Mouse (Mus musculus) hindbrain, embryonic 12.5 days (tissue): Measurements from ENCODE around the gene Haus3. TPM values are rescaled to one million over a fixed set of nuclear protein-coding genes. Genes with fewer than 3 reads are reported as not detected.

Source experiments
- ATAC-seq: fragments of 200-750 bp; cut with Nextera tagmentation; 2 replicates; pipeline ENCODE4 v1.8.0; 2017; ENCODE audit warnings: moderate TSS enrichment; ENCODE audit not compliant: low FRiP score
- H3K27ac ChIP-seq: fragments of 300-500 bp; sonication (generic); 2 replicates; pipeline ENCODE4 v1.5.1; 2016; ENCODE audit warnings: mild to moderate bottlenecking
- H3K27me3 ChIP-seq: fragments of 300-500 bp; sonication (generic); 2 replicates; pipeline ENCODE4 v1.6.1; 2016; ENCODE audit warnings: mild to moderate bottlenecking
- H3K36me3 ChIP-seq: fragments of 300-500 bp; sonication (generic); 2 replicates; pipeline ENCODE4 v1.6.1; 2016; ENCODE audit warnings: mild to moderate bottlenecking
- H3K4me1 ChIP-seq: fragments of 300-500 bp; sonication (generic); 2 replicates; pipeline ENCODE4 v1.6.1; 2016
- H3K4me2 ChIP-seq: fragments of 300-500 bp; sonication (generic); replicated peaks from 2 replicates; pipeline ENCODE4 v1.6.1; 2016; ENCODE audit warnings: mild to moderate bottlenecking
- H3K4me3 ChIP-seq: fragments of 300-500 bp; sonication (generic); 2 replicates; pipeline ENCODE4 v1.5.1; 2016; ENCODE audit warnings: mild to moderate bottlenecking
- H3K9ac ChIP-seq: fragments of 300-500 bp; sonication (generic); 2 replicates; pipeline ENCODE4 v1.6.1; 2016; ENCODE audit warnings: mild to moderate bottlenecking, moderate library complexity
- H3K9me3 ChIP-seq: fragments of 300-500 bp; sonication (generic); replicated peaks from 2 replicates; pipeline ENCODE4 v1.6.1; 2016; ENCODE audit warnings: mild to moderate bottlenecking
- WGBS: fragments of 180-500 bp; shearing (Covaris S2); methylation state at CpG from one replicate; pipeline ENCODE4 v1.1.7; 2016; 5-methylcytosine and 5-hydroxymethylcytosine counted together
- polyA plus RNA-seq: library from polyadenylated mRNA; unstranded; fragments of >200 nt; fragmentation: Nextera tagmentation; extraction: Ambion mirVana; gene quantifications from 2 replicates; pipeline ENCODE4 v1.2.1, GENCODE M21; 2016

The Haus3 gene
- polyA plus RNA-seq, 1 experiment from 2014 or later, result 33.8 TPM

DNA sequence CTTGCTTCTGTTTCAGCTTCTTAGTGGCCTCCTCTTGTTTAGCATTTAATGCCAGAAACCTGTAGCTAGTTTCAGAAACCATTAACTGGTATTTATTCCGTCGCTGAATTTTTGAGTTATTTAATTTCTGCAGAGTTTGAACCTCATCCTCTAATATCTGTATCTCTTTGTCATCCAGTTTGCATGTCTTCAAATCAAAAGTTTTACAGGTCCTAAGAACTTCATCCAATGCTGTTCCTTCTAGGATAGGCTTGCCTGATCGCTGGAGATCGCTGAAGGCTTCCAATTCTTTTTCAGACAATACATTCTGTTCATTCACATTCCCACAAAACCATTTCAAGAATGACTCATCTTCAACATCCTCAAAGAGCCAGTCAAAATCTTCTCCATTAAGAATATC, 1.5 kb downstream of the Haus3 start:
- no peak for ATAC-seq
- Histone ChIP-seq H3K4me3 (no peak overlapping the region), H3K9me3 (no peaks in the 10 kb centered on the region), H3K27me3 (no peaks in the 10 kb centered on the region), H3K27ac (no peak overlapping the region), H3K9ac (no peak overlapping the region), H3K4me1 (peaks cover 13% of the 10 kb centered on the region), H3K4me2 (0 out of 2 replicates have a peak overlapping the region, but pooled peaks have one; percentile 60), H3K36me3 (0 out of 2 replicates have a peak, but pooled peaks cover 1% of the 10 kb centered on the region)
- 81% methylated on average over 4 of the region's 4 CpGs for WGBS

DNA sequence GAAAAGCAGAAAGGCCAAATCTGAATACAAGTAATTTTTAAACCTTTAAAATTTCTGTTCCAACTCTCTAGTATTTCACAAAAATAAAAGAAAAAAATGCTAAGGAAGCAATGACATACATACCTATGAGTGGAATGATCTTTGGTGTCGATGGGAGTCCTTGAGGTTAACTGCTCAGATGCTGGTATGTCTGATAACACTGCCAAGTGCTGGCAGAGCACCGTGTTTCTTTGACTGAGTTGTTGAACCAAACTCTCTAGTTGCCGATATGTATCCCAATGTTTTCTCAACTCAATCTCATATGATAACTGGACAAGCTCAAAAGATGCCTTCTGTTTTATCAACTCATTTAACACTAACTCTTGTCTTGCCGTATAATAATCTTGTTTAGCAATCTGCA, 3.5 kb downstream of the Haus3 start:
- no peak for ATAC-seq
- no peak overlapping the region for H3K4me3 ChIP-seq
- WGBS, result 90% methylated on average over 4 of the region's 4 CpGs
- no peak overlapping the region for H3K9ac ChIP-seq
- H3K4me2 ChIP-seq, result no peak overlapping the region
- H3K36me3 ChIP-seq, result no peaks in the 10 kb centered on the region
- no peaks in the 10 kb centered on the region for H3K27me3 ChIP-seq
- no peak overlapping the region for H3K27ac ChIP-seq
- peaks cover 13% of the 10 kb centered on the region for H3K4me1 ChIP-seq
- H3K9me3 ChIP-seq, result no peaks in the 10 kb centered on the region

DNA sequence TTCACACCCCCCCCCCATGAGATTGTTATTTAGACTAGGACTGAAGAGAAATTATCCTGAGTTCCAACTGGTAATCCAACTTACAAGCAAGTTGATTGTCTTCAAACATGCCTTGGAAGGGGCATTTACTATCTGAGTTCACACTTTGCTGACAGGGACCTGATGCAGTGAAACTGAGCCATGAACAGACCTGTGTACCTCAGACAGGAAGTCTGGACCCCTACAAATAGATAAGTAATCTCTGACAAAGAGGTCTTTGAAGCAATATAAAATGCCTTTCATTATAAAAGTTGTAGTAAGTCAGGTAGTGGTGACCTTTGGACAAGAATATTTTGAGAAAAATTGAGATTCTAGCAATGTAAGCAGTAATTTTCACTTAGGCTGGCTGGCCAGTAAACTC, 20.9 kb downstream of the Haus3 start:
- Histone ChIP-seq H3K4me1 (no peaks in the 10 kb centered on the region), H3K27me3 (no peaks in the 10 kb centered on the region), H3K9ac (no peak overlapping the region), H3K9me3 (no peaks in the 10 kb centered on the region), H3K4me2 (no peak overlapping the region), H3K36me3 (peaks cover 2% of the 10 kb centered on the region; the same call in 1 of the 2 replicates), H3K4me3 (no peak overlapping the region), H3K27ac (no peak overlapping the region)
- ATAC-seq, result no peak

DNA sequence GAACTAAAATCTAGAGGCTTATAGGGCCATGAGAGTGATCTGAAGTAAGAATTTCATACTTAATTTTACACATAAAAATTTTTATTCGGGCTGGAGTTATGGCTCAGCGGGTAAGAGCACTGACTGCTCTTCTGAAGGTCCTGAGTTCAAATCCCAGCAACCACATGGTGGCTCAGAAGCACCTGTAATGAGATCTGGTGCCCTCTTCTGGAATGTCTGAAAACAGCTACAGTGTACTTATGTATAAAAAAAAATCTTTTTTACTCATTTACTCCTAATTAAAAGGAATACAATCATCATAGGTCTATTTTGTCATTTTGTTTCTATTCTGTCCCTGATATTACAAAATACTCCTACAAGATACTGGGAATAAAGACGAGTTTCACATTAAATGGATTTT, 21.8 kb downstream of the Haus3 start:
- Histone ChIP-seq H3K4me3 (no peak overlapping the region), H3K9ac (no peak overlapping the region), H3K27me3 (no peaks in the 10 kb centered on the region), H3K9me3 (no peaks in the 10 kb centered on the region), H3K4me1 (no peaks in the 10 kb centered on the region), H3K4me2 (no peak overlapping the region), H3K36me3 (no peaks in the 10 kb centered on the region), H3K27ac (no peak overlapping the region)
- 91% methylated on average over 3 of the region's 3 CpGs for WGBS
- no peak for ATAC-seq

GRCm38 (mm10) chr5:34139751-34140150, 29.6 kb downstream of the Haus3 start:
- Histone ChIP-seq H3K9me3 (no peaks in the 10 kb centered on the region), H3K4me2 (no peak overlapping the region), H3K4me1 (no peaks in the 10 kb centered on the region), H3K36me3 (no peaks in the 10 kb centered on the region), H3K27me3 (no peaks in the 10 kb centered on the region), H3K27ac (no peak overlapping the region), H3K4me3 (no peak overlapping the region), H3K9ac (no peak overlapping the region)
- WGBS, result 3% methylated on average over 1 of the region's 1 CpGs
- ATAC-seq, result no peak

DNA sequence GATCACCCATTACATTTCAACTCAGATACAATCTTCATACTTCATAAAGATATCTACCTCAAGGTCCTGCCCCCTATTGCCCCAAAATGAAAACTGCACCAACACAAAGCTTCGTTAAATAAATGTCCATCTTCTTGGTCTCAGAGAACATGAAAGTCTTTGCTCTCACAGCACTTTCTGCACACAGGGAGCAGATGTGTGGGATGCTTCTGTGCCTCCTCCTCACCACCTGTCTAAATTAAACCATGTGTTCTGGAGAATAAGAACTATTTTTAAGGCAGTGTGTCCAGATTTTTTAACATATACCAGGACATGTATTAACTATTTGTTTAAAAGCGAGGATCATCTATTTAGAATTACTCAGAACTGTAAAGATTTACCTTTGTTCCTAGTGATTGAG, 36.6 kb downstream of the Haus3 start:
- no peaks in the 10 kb centered on the region for H3K4me1 ChIP-seq
- H3K36me3 ChIP-seq, result no peaks in the 10 kb centered on the region
- ATAC-seq, result no peak
- H3K4me3 ChIP-seq, result no peak overlapping the region
- no peaks in the 10 kb centered on the region for H3K9me3 ChIP-seq
- no peak overlapping the region for H3K27ac ChIP-seq
- WGBS, result 81% methylated on average over 2 of the region's 2 CpGs
- H3K4me2 ChIP-seq, result no peak overlapping the region
- no peak overlapping the region for H3K9ac ChIP-seq
- no peaks in the 10 kb centered on the region for H3K27me3 ChIP-seq

DNA sequence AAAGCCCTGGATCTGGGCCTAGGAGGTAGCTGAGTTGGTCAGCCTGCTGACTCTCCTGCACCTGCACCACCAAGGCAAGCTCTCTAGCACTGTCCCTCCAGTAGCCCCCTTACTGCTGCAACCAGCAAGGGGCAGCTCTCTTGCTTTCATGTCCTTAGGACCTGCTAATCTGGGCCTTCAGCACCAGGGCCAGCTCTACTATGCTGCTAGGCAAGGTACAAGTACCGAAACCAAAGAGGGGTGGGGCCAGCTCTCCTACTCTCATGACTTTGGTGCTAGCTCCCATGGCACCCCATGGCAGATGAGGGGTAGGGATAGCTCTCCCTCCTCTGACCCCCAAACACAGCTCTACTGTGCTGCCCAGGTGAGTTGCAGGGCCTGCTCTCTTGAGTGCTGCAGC, 45.2 kb downstream of the Haus3 start:
- Histone ChIP-seq H3K9ac (no peak overlapping the region), H3K27me3 (no peaks in the 10 kb centered on the region), H3K4me3 (no peak overlapping the region), H3K4me1 (no peaks in the 10 kb centered on the region), H3K9me3 (no peaks in the 10 kb centered on the region), H3K27ac (no peak overlapping the region), H3K36me3 (no peaks in the 10 kb centered on the region), H3K4me2 (no peak overlapping the region)
- WGBS, result 35% methylated on average over 1 of the region's 1 CpGs
- no peak for ATAC-seq

GRCm38 (mm10) chr5:34119121-34119856, 50.0 kb downstream of the Haus3 start:
- H3K4me2 ChIP-seq, result no peak overlapping the region
- H3K9ac ChIP-seq, result no peak overlapping the region
- no peaks in the 10 kb centered on the region for H3K36me3 ChIP-seq
- no peaks in the 10 kb centered on the region for H3K27me3 ChIP-seq
- WGBS, result 86% methylated on average over 3 of the region's 3 CpGs
- H3K9me3 ChIP-seq, result no peaks in the 10 kb centered on the region
- H3K4me3 ChIP-seq, result no peak overlapping the region
- no peak overlapping the region for H3K27ac ChIP-seq
- ATAC-seq, result no peak
- H3K4me1 ChIP-seq, result no peaks in the 10 kb centered on the region

- Histone ChIP-seq H3K9ac (no peak overlapping the region), H3K9me3 (no peaks in the 10 kb centered on the region), H3K4me2 (no peak overlapping the region), H3K27ac (no peak overlapping the region), H3K36me3 (no peaks in the 10 kb centered on the region), H3K27me3 (no peaks in the 10 kb centered on the region), H3K4me1 (no peaks in the 10 kb centered on the region), H3K4me3 (no peak overlapping the region)
- WGBS, result 89% methylated on average over 1 of the region's 1 CpGs
- no peak for ATAC-seq
Observed at GRCm38 (mm10) chr5:34105681-34106080, 63.6 kb downstream of the Haus3 start.

Other genes with a start within 250 kb of the Haus3 start
- gene Nelfa, start 233.1 kb downstream of the Haus3 start, polyA plus RNA-seq, result 56.5 and 58.8 TPM in 2 replicates
- 377 and 404 TPM in 2 replicates for gene Gm1673, start 186.1 kb downstream of the Haus3 start, polyA plus RNA-seq
- gene Nat8l, start 173.5 kb downstream of the Haus3 start, polyA plus RNA-seq, result 2.8 and 3.1 TPM in 2 replicates
- gene Poln, start 79 bp downstream of the Haus3 start, polyA plus RNA-seq, result 0.41 and 0.51 TPM in 2 replicates
- gene Mxd4, start 18.2 kb upstream of the Haus3 start, polyA plus RNA-seq, result 33.2 and 36.5 TPM in 2 replicates
- gene Zfyve28, start 118.9 kb upstream of the Haus3 start, polyA plus RNA-seq, result 2.9 and 4.1 TPM in 2 replicates
- 0.09 and 0.25 TPM in 2 replicates for gene Cfap99, start 119.1 kb upstream of the Haus3 start, polyA plus RNA-seq
- gene Rnf4, start 166.8 kb upstream of the Haus3 start, polyA plus RNA-seq, result 158 and 159 TPM in 2 replicates
- gene Fam193a, start 200.4 kb upstream of the Haus3 start, polyA plus RNA-seq, result 16.0 and 17.8 TPM in 2 replicates